ENCODE assay signal across 29 mouse cellular contexts in the genomic region with DNA sequence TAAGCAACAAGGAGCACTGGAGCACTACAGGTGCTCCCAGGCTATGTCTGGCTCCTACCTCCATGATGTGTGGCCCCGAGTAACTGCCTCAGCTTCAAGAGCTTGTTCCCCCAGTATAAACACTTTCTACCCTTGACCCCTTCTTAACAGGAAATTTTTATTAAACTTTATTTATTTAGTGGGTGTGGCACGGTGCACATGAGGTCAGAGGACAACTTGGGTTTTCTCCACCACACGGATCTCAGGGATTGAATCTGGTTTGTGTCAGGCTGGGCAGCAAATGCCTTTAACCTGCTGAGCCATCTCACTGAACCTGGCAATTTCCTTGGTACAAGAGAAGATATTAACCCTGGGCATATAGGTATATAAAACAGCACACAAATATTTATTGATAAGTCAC. TPM values are rescaled to one million over a fixed set of nuclear protein-coding genes. Genes with fewer than 3 reads are reported as not detected.
DNase-seq lines count a peak whose midpoint lies in the region; ATAC-seq and TF ChIP-seq lines count a peak whose summit lies in the region.
"Had no signal": no experiment of that assay in that cellular context is flagged by ENCODE, and none has a peak within 500 bp of the region (broad histone marks: within the 10 kb centered on the region; RNA-seq: fewer than 3 reads in every experiment).

No protein-coding gene starts in this region.

- TF ChIP-seq CTCF in intestine, postnatal 0 days (IDR thresholded peaks at IDR 0.05; ENCODE audit: low read depth) = no peak
- TF ChIP-seq CTCF in thymus, adult 2 months (IDR thresholded peaks at IDR 0.05; ENCODE audit: borderline replicate concordance, control insufficient read depth, extremely low read depth, insufficient read depth, low read length, poor library complexity) = no peak
- TF ChIP-seq CTCF in hindbrain, postnatal 0 days (IDR thresholded peaks at IDR 0.05; ENCODE audit: low read depth) = no peak

- H3K4me1 ChIP-seq in kidney, embryonic 14.5 days (ENCODE audit: control insufficient read depth, insufficient read depth, low read length) = peaks cover 43% of the 10 kb centered on the region
- peaks cover 57% of the 10 kb centered on the region for H3K4me1 ChIP-seq in intestine, embryonic 15.5 days (replicated peaks)
- peaks cover 4% of the 10 kb centered on the region; the same call in 1 of the 2 replicates for H3K4me1 ChIP-seq in intestine, postnatal 0 days (replicated peaks; ENCODE audit: control insufficient read depth, insufficient read depth, low read length)
- H3K4me1 ChIP-seq in thymus, adult 2 months (replicated peaks; ENCODE audit: control insufficient read depth, insufficient read depth, low read length) = peaks cover 24% of the 10 kb centered on the region
- peaks cover 3% of the 10 kb centered on the region; the same call in 1 of the 2 replicates for H3K4me1 ChIP-seq in hindbrain, postnatal 0 days (ENCODE audit: insufficient read depth, low read length)

- H3K27me3 ChIP-seq in kidney, embryonic 14.5 days (ENCODE audit: control insufficient read depth, insufficient read depth, low read length) = no peaks in the 10 kb centered on the region; the same call in 1 of the 2 replicates
- no peaks in the 10 kb centered on the region for H3K27me3 ChIP-seq in intestine, embryonic 15.5 days (replicated peaks)
- no peaks in the 10 kb centered on the region for H3K27me3 ChIP-seq in intestine, postnatal 0 days (replicated peaks; ENCODE audit: control insufficient read depth, insufficient read depth, low read length)
- H3K27me3 ChIP-seq in thymus, adult 2 months (ENCODE audit: control insufficient read depth, insufficient read depth, low read length) = no peaks in the 10 kb centered on the region
- no peaks in the 10 kb centered on the region for H3K27me3 ChIP-seq in hindbrain, postnatal 0 days (ENCODE audit: insufficient read depth, low read length)
- H3K27me3 ChIP-seq: CH12.LX; forebrain, embryonic 13.5 days; heart, embryonic 13.5 days; Patski had no signal

- H3K4me3 ChIP-seq in kidney, embryonic 14.5 days (ENCODE audit: low read length) = no peak overlapping the region
- no peak overlapping the region for H3K4me3 ChIP-seq in intestine, embryonic 15.5 days (replicated peaks)
- H3K4me3 ChIP-seq in intestine, postnatal 0 days (ENCODE audit: low read depth, low read length) = no peak overlapping the region
- no peak overlapping the region for H3K4me3 ChIP-seq in thymus, adult 2 months (ENCODE audit: control insufficient read depth, insufficient read depth, low read length)
- no peak overlapping the region for H3K4me3 ChIP-seq in hindbrain, postnatal 0 days (ENCODE audit: low read length)
- H3K4me3 ChIP-seq: forebrain, embryonic 10.5 days; forebrain, embryonic 13.5 days; heart, adult 2 months; heart, embryonic 10.5 days; heart, embryonic 13.5 days had no signal

- peak; percentile 61 for DNase-seq in kidney, adult 9 months
- no peak for DNase-seq in thymus, adult 2 months
- DNase-seq in hindbrain, postnatal 0 days (ENCODE audit: low spot score) = no peak
- DNase-seq: adrenal gland, postnatal 10 days; adrenal gland, postnatal 36 days; B cell, adult 2 months; cerebellum, adult 18-20 months; cerebellum, adult 9-10 months; cerebellum, postnatal 14 days; gastrocnemius, postnatal 10 days; gastrocnemius, postnatal 36 days; heart, postnatal 14 days; heart, postnatal 4 days had no signal

- H3K4me2 ChIP-seq in kidney, embryonic 14.5 days (replicated peaks; ENCODE audit: low read depth, low read length) = no peak overlapping the region
- no peak overlapping the region for H3K4me2 ChIP-seq in intestine, embryonic 15.5 days (replicated peaks)
- no peak overlapping the region for H3K4me2 ChIP-seq in intestine, postnatal 0 days (replicated peaks; ENCODE audit: low read depth)
- no peak overlapping the region for H3K4me2 ChIP-seq in hindbrain, postnatal 0 days (ENCODE audit: low read depth, low read length)
- H3K4me2 ChIP-seq: forebrain, embryonic 13.5 days; heart, embryonic 13.5 days; hindbrain, embryonic 14.5 days had no signal

- H3K9ac ChIP-seq in kidney, embryonic 14.5 days (ENCODE audit: low read depth, low read length) = no peak overlapping the region
- no peak overlapping the region for H3K9ac ChIP-seq in intestine, embryonic 15.5 days
- H3K9ac ChIP-seq in intestine, postnatal 0 days (ENCODE audit: low read depth, low read length) = no peak overlapping the region
- H3K9ac ChIP-seq in hindbrain, postnatal 0 days (replicated peaks; ENCODE audit: low read length) = no peak overlapping the region
- H3K9ac ChIP-seq: forebrain, embryonic 13.5 days; hindbrain, embryonic 14.5 days had no signal

- H3K9me3 ChIP-seq in kidney, embryonic 14.5 days (ENCODE audit: control insufficient read depth, low read length) = no peaks in the 10 kb centered on the region
- no peaks in the 10 kb centered on the region for H3K9me3 ChIP-seq in intestine, embryonic 15.5 days
- H3K9me3 ChIP-seq in intestine, postnatal 0 days (ENCODE audit: control insufficient read depth) = no peaks in the 10 kb centered on the region
- no peaks in the 10 kb centered on the region for H3K9me3 ChIP-seq in hindbrain, postnatal 0 days (ENCODE audit: low read length)
- H3K9me3 ChIP-seq: forebrain, embryonic 10.5 days; forebrain, embryonic 13.5 days; heart, embryonic 10.5 days; heart, embryonic 13.5 days had no signal

- 64% methylated on average over 3 of the region's 3 CpGs for WGBS in kidney, embryonic 14.5 days
- 23% methylated on average over 3 of the region's 3 CpGs for WGBS in intestine, embryonic 15.5 days
- WGBS in intestine, postnatal 0 days = 12% methylated on average over 3 of the region's 3 CpGs
- 94% methylated on average over 3 of the region's 3 CpGs for WGBS in thymus, adult 2 months
- WGBS in hindbrain, postnatal 0 days = 70% methylated on average over 3 of the region's 3 CpGs

- H3K27ac ChIP-seq in kidney, embryonic 14.5 days (ENCODE audit: low read depth, low read length) = no peak overlapping the region
- no peak overlapping the region for H3K27ac ChIP-seq in intestine, embryonic 15.5 days
- 0 out of 2 replicates have a peak overlapping the region, but pooled peaks have one; percentile 9 for H3K27ac ChIP-seq in intestine, postnatal 0 days (ENCODE audit: low read depth, low read length)
- H3K27ac ChIP-seq in thymus, adult 2 months (ENCODE audit: control insufficient read depth, insufficient read depth, low read length) = no peak overlapping the region
- no peak overlapping the region for H3K27ac ChIP-seq in hindbrain, postnatal 0 days
- H3K27ac ChIP-seq: forebrain, embryonic 13.5 days; heart, adult 2 months; heart, embryonic 10.5 days; heart, embryonic 13.5 days; hindbrain, embryonic 14.5 days had no signal

- ATAC-seq in kidney, embryonic 14.5 days (ENCODE audit: low FRiP score, low TSS enrichment) = no peak
- peak; percentile 15; the same call in 1 of the 2 replicates for ATAC-seq in intestine, embryonic 15.5 days
- ATAC-seq in intestine, postnatal 0 days = peak; percentile 26; the same call in 1 of the 2 replicates
- ATAC-seq in hindbrain, postnatal 0 days = no peak
- ATAC-seq: forebrain, embryonic 13.5 days; forebrain, embryonic 16.5 days; Patski had no signal

- TF ChIP-seq POLR2A in thymus, adult 2 months (IDR thresholded peaks at IDR 0.05; ENCODE audit: control insufficient read depth, extremely low read depth, insufficient read depth, low read length, poor library complexity) = no peak

- H3K36me3 ChIP-seq in kidney, embryonic 14.5 days (ENCODE audit: control insufficient read depth, insufficient read depth, low read length) = no peaks in the 10 kb centered on the region
- no peaks in the 10 kb centered on the region for H3K36me3 ChIP-seq in intestine, embryonic 15.5 days
- H3K36me3 ChIP-seq in intestine, postnatal 0 days (ENCODE audit: control insufficient read depth, insufficient read depth) = no peaks in the 10 kb centered on the region; the same call in 1 of the 2 replicates
- no peaks in the 10 kb centered on the region for H3K36me3 ChIP-seq in thymus, adult 2 months (ENCODE audit: control insufficient read depth, insufficient read depth, low read length)
- no peaks in the 10 kb centered on the region for H3K36me3 ChIP-seq in hindbrain, postnatal 0 days (ENCODE audit: insufficient read depth, low read length)
- H3K36me3 ChIP-seq: forebrain, embryonic 10.5 days; G1E; heart, embryonic 10.5 days; heart, embryonic 13.5 days had no signal

RNA-seq across cellular contexts. Expression of a gene that starts 25.4 kb away (rescaled TPM):
- polyA plus RNA-seq in kidney, embryonic 14.5 days (2014; fragmentation: Nextera tagmentation; extraction: Ambion mirVana) = 0.26 TPM in 1 of 2 replicates, not detected in the other
- polyA plus RNA-seq in intestine, embryonic 15.5 days (2015; fragmentation: Nextera tagmentation; extraction: Ambion mirVana) = 0.55 and 0.95 TPM in 2 replicates
- 13.9 and 14.0 TPM in 2 replicates for polyA plus RNA-seq in intestine, postnatal 0 days (2015; fragmentation: Nextera tagmentation; extraction: Ambion mirVana)
- 58.6 and 63.7 TPM in 2 replicates for polyA plus RNA-seq in thymus, adult 2 months (2012; rRNA removed)
- total RNA-seq in hindbrain, postnatal 0 days (2014; rRNA removed) = not detected in 2 replicates
- 0.58 and 0.68 TPM in 2 replicates for polyA plus RNA-seq in hindbrain, postnatal 0 days (2015; fragmentation: Nextera tagmentation; extraction: Ambion mirVana)
- polyA plus RNA-seq: embryonic facial prominence, embryonic 11.5 days; forebrain, embryonic 10.5 days; forebrain, embryonic 13.5 days; forebrain, embryonic 16.5 days; G1E; heart, embryonic 10.5 days; hindbrain, embryonic 11.5 days had no signal

RNA-seq across cellular contexts. Expression of a gene that starts 32.2 kb away (rescaled TPM):
- 4.9 and 5.8 TPM in 2 replicates for polyA plus RNA-seq in kidney, embryonic 14.5 days (2014; fragmentation: Nextera tagmentation; extraction: Ambion mirVana)
- polyA plus RNA-seq in intestine, embryonic 15.5 days (2015; fragmentation: Nextera tagmentation; extraction: Ambion mirVana) = 5.6 and 5.9 TPM in 2 replicates
- polyA plus RNA-seq in intestine, postnatal 0 days (2015; fragmentation: Nextera tagmentation; extraction: Ambion mirVana) = 5.9 and 6.4 TPM in 2 replicates
- 68.7 and 70.3 TPM in 2 replicates for polyA plus RNA-seq in thymus, adult 2 months (2012; rRNA removed)
- 7.7 and 16.0 TPM in 2 replicates for total RNA-seq in hindbrain, postnatal 0 days (2014; rRNA removed)
- polyA plus RNA-seq in hindbrain, postnatal 0 days (2015; fragmentation: Nextera tagmentation; extraction: Ambion mirVana) = 2.6 and 3.0 TPM in 2 replicates
- total RNA-seq: granulocyte monocyte progenitor cell, adult 5-6 weeks had no signal
- polyA plus RNA-seq: G1E had no signal

Comparison
In these comparisons a context has a peak if more than half of its experiments do, and no peak if none do; other contexts are left out.
1. ATAC-seq: peak in intestine, embryonic 15.5 days (single experiment) and intestine, postnatal 0 days (single experiment); none in kidney, embryonic 14.5 days (single experiment) and hindbrain, postnatal 0 days (single experiment).